Mouse (Mus musculus): ENCODE data around the gene Atp5s. TPM values are rescaled to one million over a fixed set of nuclear protein-coding genes. Genes with fewer than 3 reads are reported as not detected.

The Atp5s gene
- polyA plus RNA-seq, 1 experiment from 2014 or later, result 23.3 TPM

DNA sequence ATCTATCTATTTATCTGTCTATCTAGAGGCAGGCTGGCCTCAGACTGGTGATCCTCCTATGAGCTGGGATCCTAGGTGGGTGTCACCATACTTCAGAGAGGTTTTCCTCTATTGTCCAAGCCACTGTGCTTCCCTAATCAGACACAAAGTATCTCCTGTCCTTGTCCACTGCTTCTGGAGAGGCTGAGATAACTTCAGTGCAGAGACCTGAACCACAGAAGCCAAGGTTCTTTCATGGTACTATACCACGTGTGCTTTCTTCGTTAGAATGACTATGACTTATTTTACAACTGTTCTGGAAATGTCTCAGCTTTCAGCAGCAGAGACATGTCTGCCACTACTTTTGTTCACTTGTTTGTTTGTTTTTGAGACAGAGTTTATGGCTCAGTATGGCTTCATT is 44.1 kb downstream of the Atp5s start:
- Histone ChIP-seq H3K9me3 (replicated peaks; ENCODE audit: control insufficient read depth, low read length) (no peaks in the 10 kb centered on the region), H3K4me3 (ENCODE audit: low read depth, low read length) (no peak overlapping the region), H3K4me2 (ENCODE audit: low read depth, low read length) (no peak overlapping the region), H3K27ac (replicated peaks; ENCODE audit: low read depth, low read length) (no peak overlapping the region), H3K36me3 (replicated peaks; ENCODE audit: control insufficient read depth, insufficient read depth, low read depth, low read length) (no peaks in the 10 kb centered on the region), H3K9ac (replicated peaks; ENCODE audit: low read length) (no peak overlapping the region), H3K27me3 (ENCODE audit: control insufficient read depth, insufficient read depth, low read length) (no peaks in the 10 kb centered on the region), H3K4me1 (ENCODE audit: control insufficient read depth, insufficient read depth, low read length) (no peaks in the 10 kb centered on the region)
- DNase-seq (ENCODE audit: low spot score), result no peak
- ATAC-seq (replicated peaks; ENCODE audit: insufficient number of reproducible peaks, low FRiP score, low TSS enrichment, low read depth), result no peak
- 86% methylated on average over 2 of the region's 2 CpGs for WGBS

- H3K27me3 ChIP-seq (ENCODE audit: control insufficient read depth, insufficient read depth, low read length), result no peaks in the 10 kb centered on the region
- H3K27ac ChIP-seq (replicated peaks; ENCODE audit: low read depth, low read length), result no peak overlapping the region
- ATAC-seq (replicated peaks; ENCODE audit: insufficient number of reproducible peaks, low FRiP score, low TSS enrichment, low read depth), result no peak
- H3K36me3 ChIP-seq (replicated peaks; ENCODE audit: control insufficient read depth, insufficient read depth, low read depth, low read length), result no peaks in the 10 kb centered on the region
- no peak overlapping the region for H3K4me3 ChIP-seq (ENCODE audit: low read depth, low read length)
- no peak overlapping the region for H3K4me2 ChIP-seq (ENCODE audit: low read depth, low read length)
- no peaks in the 10 kb centered on the region for H3K9me3 ChIP-seq (replicated peaks; ENCODE audit: control insufficient read depth, low read length)
- no peak for DNase-seq (ENCODE audit: low spot score)
- H3K4me1 ChIP-seq (ENCODE audit: control insufficient read depth, insufficient read depth, low read length), result no peaks in the 10 kb centered on the region
- H3K9ac ChIP-seq (replicated peaks; ENCODE audit: low read length), result no peak overlapping the region
- WGBS, result 70% methylated on average over 11 of the region's 11 CpGs
Measured at GRCm38 (mm10) chr12:69776607-69777340, 52.0 kb downstream of the Atp5s start.

GRCm38 (mm10) chr12:69777341-69777730 is 52.6 kb downstream of the Atp5s start:
- no peak overlapping the region for H3K27ac ChIP-seq (replicated peaks; ENCODE audit: low read depth, low read length)
- H3K4me1 ChIP-seq (ENCODE audit: control insufficient read depth, insufficient read depth, low read length), result no peaks in the 10 kb centered on the region
- H3K9me3 ChIP-seq (replicated peaks; ENCODE audit: control insufficient read depth, low read length), result no peaks in the 10 kb centered on the region
- H3K4me3 ChIP-seq (ENCODE audit: low read depth, low read length), result no peak overlapping the region
- H3K36me3 ChIP-seq (replicated peaks; ENCODE audit: control insufficient read depth, insufficient read depth, low read depth, low read length), result no peaks in the 10 kb centered on the region
- 85% methylated on average over 6 of the region's 6 CpGs for WGBS
- no peaks in the 10 kb centered on the region for H3K27me3 ChIP-seq (ENCODE audit: control insufficient read depth, insufficient read depth, low read length)
- DNase-seq (ENCODE audit: low spot score) (no peak), ATAC-seq (replicated peaks; ENCODE audit: insufficient number of reproducible peaks, low FRiP score, low TSS enrichment, low read depth) (no peak)
- no peak overlapping the region for H3K4me2 ChIP-seq (ENCODE audit: low read depth, low read length)
- H3K9ac ChIP-seq (replicated peaks; ENCODE audit: low read length), result no peak overlapping the region

DNA sequence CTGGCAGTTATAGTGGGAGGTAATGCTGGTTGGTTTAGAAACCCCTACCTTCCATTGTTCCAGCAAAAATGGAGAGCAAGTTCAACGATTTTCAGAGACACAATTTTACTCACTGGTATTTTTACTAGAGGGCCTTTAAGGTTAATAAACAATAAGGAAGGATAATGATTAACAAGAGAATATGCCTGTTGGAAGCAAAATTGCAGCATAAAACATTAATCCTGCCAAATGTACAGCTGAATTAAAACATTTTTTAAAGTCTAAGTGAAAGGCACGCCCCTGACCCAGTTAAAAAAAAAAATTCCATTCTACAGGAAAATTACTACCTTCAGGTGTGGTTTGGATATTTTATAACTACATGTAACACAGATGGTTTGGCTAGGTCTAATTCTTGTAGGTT is 53.2 kb downstream of the Atp5s start:
- DNase-seq (ENCODE audit: low spot score) (no peak), ATAC-seq (replicated peaks; ENCODE audit: insufficient number of reproducible peaks, low FRiP score, low TSS enrichment, low read depth) (no peak)
- Histone ChIP-seq H3K4me1 (ENCODE audit: control insufficient read depth, insufficient read depth, low read length) (no peaks in the 10 kb centered on the region), H3K36me3 (replicated peaks; ENCODE audit: control insufficient read depth, insufficient read depth, low read depth, low read length) (no peaks in the 10 kb centered on the region), H3K9ac (replicated peaks; ENCODE audit: low read length) (no peak overlapping the region), H3K27me3 (ENCODE audit: control insufficient read depth, insufficient read depth, low read length) (no peaks in the 10 kb centered on the region), H3K4me3 (ENCODE audit: low read depth, low read length) (no peak overlapping the region), H3K27ac (replicated peaks; ENCODE audit: low read depth, low read length) (no peak overlapping the region), H3K4me2 (ENCODE audit: low read depth, low read length) (no peak overlapping the region), H3K9me3 (replicated peaks; ENCODE audit: control insufficient read depth, low read length) (no peaks in the 10 kb centered on the region)
- WGBS, result 79% methylated on average over 2 of the region's 2 CpGs

- WGBS, result 82% methylated on average over 8 of the region's 8 CpGs
- Histone ChIP-seq H3K27me3 (ENCODE audit: control insufficient read depth, insufficient read depth, low read length) (no peaks in the 10 kb centered on the region), H3K9ac (replicated peaks; ENCODE audit: low read length) (no peak overlapping the region), H3K36me3 (replicated peaks; ENCODE audit: control insufficient read depth, insufficient read depth, low read depth, low read length) (no peaks in the 10 kb centered on the region), H3K4me2 (ENCODE audit: low read depth, low read length) (no peak overlapping the region), H3K27ac (replicated peaks; ENCODE audit: low read depth, low read length) (no peak overlapping the region), H3K4me3 (ENCODE audit: low read depth, low read length) (no peak overlapping the region), H3K9me3 (replicated peaks; ENCODE audit: control insufficient read depth, low read length) (no peaks in the 10 kb centered on the region), H3K4me1 (ENCODE audit: control insufficient read depth, insufficient read depth, low read length) (no peaks in the 10 kb centered on the region)
- ATAC-seq (replicated peaks; ENCODE audit: insufficient number of reproducible peaks, low FRiP score, low TSS enrichment, low read depth), result no peak
- no peak for DNase-seq (ENCODE audit: low spot score)
Measured at GRCm38 (mm10) chr12:69781480-69781879, 56.7 kb downstream of the Atp5s start.

DNA sequence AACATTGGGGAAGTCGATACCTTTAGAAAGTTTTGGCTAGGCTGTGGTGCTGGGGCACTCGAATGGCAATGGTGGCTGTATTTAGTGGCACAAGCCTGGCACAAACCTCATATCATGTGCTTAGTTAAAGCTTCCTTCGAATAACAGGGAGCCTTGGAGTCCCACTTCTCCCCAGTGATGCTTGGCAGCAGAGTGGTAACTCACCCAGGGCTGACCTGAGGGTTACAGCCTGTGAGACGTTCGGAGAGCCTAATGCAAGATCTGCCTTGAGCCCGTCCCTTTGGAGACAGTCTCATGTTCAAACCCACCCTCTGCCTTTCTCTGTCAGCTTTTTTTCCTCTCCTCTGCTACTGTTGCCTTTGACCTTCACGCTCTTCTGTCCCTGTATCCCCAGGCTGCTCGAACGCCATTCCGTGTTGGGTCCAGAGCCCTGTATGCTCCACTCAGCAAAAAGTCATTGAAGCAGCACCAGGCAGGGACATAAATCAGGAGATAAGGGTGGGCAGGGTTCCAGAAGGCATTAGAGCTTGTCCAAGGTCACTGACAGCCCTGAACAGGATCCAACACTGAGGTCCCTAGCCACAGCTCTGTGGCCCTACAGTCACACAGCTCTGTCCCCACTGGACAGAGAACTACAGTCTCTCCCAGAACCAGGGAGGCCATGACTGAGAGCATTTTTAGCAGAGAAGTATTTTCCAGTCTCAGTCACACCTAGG is 57.3 kb downstream of the Atp5s start:
- Histone ChIP-seq H3K9me3 (replicated peaks; ENCODE audit: control insufficient read depth, low read length) (no peaks in the 10 kb centered on the region), H3K9ac (replicated peaks; ENCODE audit: low read length) (no peak overlapping the region), H3K4me2 (ENCODE audit: low read depth, low read length) (no peak overlapping the region), H3K4me1 (ENCODE audit: control insufficient read depth, insufficient read depth, low read length) (no peaks in the 10 kb centered on the region), H3K27me3 (ENCODE audit: control insufficient read depth, insufficient read depth, low read length) (no peaks in the 10 kb centered on the region), H3K27ac (replicated peaks; ENCODE audit: low read depth, low read length) (no peak overlapping the region), H3K36me3 (replicated peaks; ENCODE audit: control insufficient read depth, insufficient read depth, low read depth, low read length) (no peaks in the 10 kb centered on the region), H3K4me3 (ENCODE audit: low read depth, low read length) (no peak overlapping the region)
- ATAC-seq (replicated peaks; ENCODE audit: insufficient number of reproducible peaks, low FRiP score, low TSS enrichment, low read depth), result no peak
- whole genome bisulfite sequencing, result 83% methylated on average over 10 of the region's 10 CpGs
- DNase-seq (ENCODE audit: low spot score), result no peak

DNA sequence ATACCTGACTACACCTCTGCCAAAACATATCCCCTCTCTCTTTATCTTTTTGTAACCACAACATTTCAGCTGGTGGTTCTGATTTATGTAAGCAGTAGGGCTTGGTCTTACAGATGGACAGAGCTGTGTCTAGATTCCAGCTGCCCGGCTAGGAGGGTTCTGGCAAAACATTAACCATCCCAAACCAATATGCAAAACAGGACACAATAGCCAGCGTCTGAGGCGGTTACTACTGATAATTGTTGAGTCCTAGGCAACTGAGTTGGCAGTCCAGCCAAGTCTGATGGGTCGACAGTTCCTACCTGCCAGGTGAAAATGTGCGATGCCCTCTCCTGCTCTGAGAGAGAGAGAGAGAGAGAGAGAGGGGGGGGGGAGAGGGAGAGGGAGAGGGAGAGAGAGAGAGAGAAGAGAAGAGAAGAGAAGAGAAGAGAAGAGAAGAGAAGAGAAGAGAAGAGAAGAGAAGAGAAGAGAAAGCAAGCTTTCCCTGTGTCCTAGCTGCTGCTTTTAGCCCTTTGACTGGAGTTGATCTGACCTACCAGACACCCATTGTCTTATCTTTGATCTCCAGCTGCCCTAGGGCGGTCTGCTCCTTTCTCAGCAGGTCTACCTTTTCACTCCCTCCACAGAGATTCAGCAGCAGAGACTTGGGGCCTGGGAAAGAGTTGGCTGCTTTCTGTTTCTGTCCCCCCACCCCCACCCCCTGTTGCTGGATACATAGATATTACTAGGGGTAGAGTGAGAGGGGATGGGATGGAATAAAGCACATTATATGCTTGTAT is 58.7 kb downstream of the Atp5s start:
- no peak for DNase-seq (ENCODE audit: low spot score)
- Histone ChIP-seq H3K4me1 (ENCODE audit: control insufficient read depth, insufficient read depth, low read length) (no peaks in the 10 kb centered on the region), H3K9ac (replicated peaks; ENCODE audit: low read length) (no peak overlapping the region), H3K27me3 (ENCODE audit: control insufficient read depth, insufficient read depth, low read length) (no peaks in the 10 kb centered on the region), H3K9me3 (replicated peaks; ENCODE audit: control insufficient read depth, low read length) (no peaks in the 10 kb centered on the region), H3K36me3 (replicated peaks; ENCODE audit: control insufficient read depth, insufficient read depth, low read depth, low read length) (no peaks in the 10 kb centered on the region), H3K27ac (replicated peaks; ENCODE audit: low read depth, low read length) (no peak overlapping the region), H3K4me2 (ENCODE audit: low read depth, low read length) (no peak overlapping the region), H3K4me3 (ENCODE audit: low read depth, low read length) (no peak overlapping the region)
- ATAC-seq (replicated peaks; ENCODE audit: insufficient number of reproducible peaks, low FRiP score, low TSS enrichment, low read depth), result no peak
- WGBS, result 53% methylated on average over 6 of the region's 6 CpGs

DNA sequence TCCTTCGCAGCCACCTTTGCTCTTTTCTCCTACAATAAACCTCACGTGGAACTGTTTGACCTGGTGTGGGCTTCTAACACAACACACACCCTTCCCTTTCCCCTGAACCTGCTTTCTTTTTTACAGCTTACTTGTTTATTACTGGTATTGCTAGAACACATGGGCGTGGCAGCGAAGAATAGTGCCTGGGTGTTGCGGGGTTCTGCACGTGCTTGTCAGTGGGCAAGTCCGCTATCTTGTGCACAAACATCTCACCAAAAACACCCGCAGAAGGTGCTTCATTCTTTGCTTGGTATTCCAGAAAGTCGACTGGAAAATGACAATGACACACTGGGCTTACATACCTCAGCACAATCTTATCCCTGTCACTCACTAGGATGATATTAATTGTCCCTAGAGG is 60.7 kb downstream of the Atp5s start:
- Histone ChIP-seq H3K27ac (replicated peaks; ENCODE audit: low read depth, low read length) (no peak overlapping the region), H3K9ac (replicated peaks; ENCODE audit: low read length) (no peak overlapping the region), H3K27me3 (ENCODE audit: control insufficient read depth, insufficient read depth, low read length) (peaks cover 2% of the 10 kb centered on the region; the same call in 1 of the 2 replicates), H3K4me3 (ENCODE audit: low read depth, low read length) (no peak overlapping the region), H3K9me3 (replicated peaks; ENCODE audit: control insufficient read depth, low read length) (no peaks in the 10 kb centered on the region), H3K36me3 (replicated peaks; ENCODE audit: control insufficient read depth, insufficient read depth, low read depth, low read length) (no peaks in the 10 kb centered on the region), H3K4me2 (ENCODE audit: low read depth, low read length) (no peak overlapping the region), H3K4me1 (ENCODE audit: control insufficient read depth, insufficient read depth, low read length) (no peaks in the 10 kb centered on the region)
- no peak for DNase-seq (ENCODE audit: low spot score)
- WGBS, result 88% methylated on average over 9 of the region's 9 CpGs
- no peak for ATAC-seq (replicated peaks; ENCODE audit: insufficient number of reproducible peaks, low FRiP score, low TSS enrichment, low read depth)
